Mouse (Mus musculus) cortical plate, adult 2 months (tissue): ENCODE results near the gene Trrap. TPM values are rescaled to one million over a fixed set of nuclear protein-coding genes. Genes with fewer than 3 reads are reported as not detected.

Experiments used
- H3K27ac ChIP-seq: fragments of 200-500 bp; 2 replicates; pipeline ENCODE4 v1.5.1; 2012; ENCODE audit warnings: low read length, control low read depth, inconsistent platforms; ENCODE audit not compliant: insufficient read depth
- H3K4me1 ChIP-seq: fragments of 200-500 bp; 2 replicates; pipeline ENCODE4 v1.6.1; 2011; ENCODE audit warnings: low read length; ENCODE audit not compliant: control insufficient read depth, insufficient read depth
- H3K4me3 ChIP-seq: fragments of 200-500 bp; 2 replicates; pipeline ENCODE4 v1.5.1; 2011; ENCODE audit warnings: mild to moderate bottlenecking, low read length, control low read depth; ENCODE audit not compliant: insufficient read depth
- CTCF ChIP-seq: fragments of 200-500 bp; IDR thresholded peaks from 2 replicates; pipeline ENCODE4 v1.5.1; 2011; ENCODE audit warnings: mild to moderate bottlenecking, control low read depth, low read length; ENCODE audit not compliant: insufficient read depth; ENCODE audit errors: extremely low read depth
- POLR2A ChIP-seq: fragments of 200-500 bp; IDR thresholded peaks from 2 replicates; pipeline ENCODE4 v1.6.1; 2011; ENCODE audit warnings: mild to moderate bottlenecking, low read length, control low read depth; ENCODE audit not compliant: insufficient read depth; ENCODE audit errors: extremely low read depth
- polyA plus RNA-seq: library from polyadenylated mRNA; depleted of rRNA; stranded (reverse); fragments of >200 nt; gene quantifications from 2 replicates; pipeline ENCODE4 v1.2.3, GENCODE M21; 2012

Gene Trrap
- polyA plus RNA-seq, 1 experiment: 160 TPM

DNA sequence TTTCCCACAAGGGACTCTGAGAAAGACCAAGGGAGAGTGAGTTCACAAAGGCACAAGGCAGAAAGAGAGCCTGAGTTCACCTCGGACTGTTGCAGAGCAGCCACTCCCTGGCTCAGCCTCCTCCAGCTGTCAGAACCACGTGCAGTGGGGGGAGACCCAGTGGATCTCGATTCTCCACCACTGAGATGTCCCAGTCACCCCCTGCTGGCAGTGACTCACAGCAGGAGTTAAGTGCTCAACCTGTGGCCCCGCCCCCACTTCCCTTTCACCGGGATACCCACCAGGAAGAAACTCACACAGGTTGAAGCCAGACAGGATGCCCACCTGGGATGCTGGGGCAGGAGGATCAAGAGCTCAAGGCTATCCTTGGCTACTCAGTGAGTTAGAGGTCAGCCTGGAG lies 15.1 kb upstream of the Trrap start:
- no peak overlapping the region for H3K4me3 ChIP-seq
- TF ChIP-seq CTCF (no peak), POLR2A (no peak)

DNA sequence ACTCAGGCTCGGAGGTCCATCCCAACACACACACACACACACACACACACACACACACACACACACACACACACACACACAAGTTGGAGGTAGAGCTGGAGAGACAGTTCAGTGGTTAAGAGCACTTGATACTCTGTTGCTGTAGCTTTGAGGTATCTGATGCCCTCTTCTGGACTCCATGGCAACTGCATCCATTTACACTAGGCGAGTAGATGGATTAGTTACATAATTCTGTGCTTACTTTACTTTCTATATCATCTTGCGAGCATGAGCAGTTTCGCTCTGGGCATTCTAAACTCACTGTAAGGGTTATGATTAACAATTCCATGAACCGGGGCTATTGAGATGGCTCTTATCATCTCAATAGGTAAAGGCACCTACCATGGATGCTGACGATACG lies 14.5 kb upstream of the Trrap start:
- H3K4me3 ChIP-seq: no peak overlapping the region
- no peak overlapping the region for H3K27ac ChIP-seq
- H3K4me1 ChIP-seq: no peaks in the 10 kb centered on the region
- TF ChIP-seq CTCF: peak; percentile 48
- TF ChIP-seq POLR2A: no peak

More for the DNA sequence above, 15.1 kb upstream of the Trrap start:
- no peaks in the 10 kb centered on the region for H3K4me1 ChIP-seq
- H3K27ac ChIP-seq: no peak overlapping the region

DNA sequence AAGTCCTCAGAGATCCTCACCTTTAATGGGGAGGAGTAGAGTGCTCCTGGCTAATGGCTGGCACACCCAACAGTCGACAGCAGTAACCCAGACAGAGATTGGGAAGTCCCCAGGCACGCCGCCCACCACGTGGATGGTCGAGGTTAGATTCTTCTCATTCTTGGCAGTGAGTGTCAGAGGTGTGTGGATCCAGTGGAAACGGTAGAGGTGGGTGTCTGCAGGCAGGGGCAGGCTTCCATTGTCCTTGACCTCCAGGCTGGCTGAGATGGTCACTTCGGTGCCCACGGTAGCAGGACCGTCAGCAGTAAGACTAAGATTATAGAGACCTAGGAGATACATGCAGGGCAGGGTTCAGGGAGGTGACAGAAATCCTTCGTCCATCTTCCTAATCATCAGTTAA lies 12.3 kb upstream of the Trrap start:
- no peak for TF ChIP-seq POLR2A
- TF ChIP-seq CTCF: no peak
- Histone ChIP-seq H3K27ac (no peak overlapping the region), H3K4me3 (no peak overlapping the region), H3K4me1 (0 out of 2 replicates have a peak, but pooled peaks cover 1% of the 10 kb centered on the region)

GRCm38 (mm10) chr5:144757402-144757801 lies 10.1 kb upstream of the Trrap start:
- Histone ChIP-seq H3K4me3 (no peak overlapping the region), H3K4me1 (0 out of 2 replicates have a peak, but pooled peaks cover 1% of the 10 kb centered on the region), H3K27ac (no peak overlapping the region)
- TF ChIP-seq POLR2A (no peak), CTCF (no peak)

- TF ChIP-seq POLR2A (no peak), CTCF (no peak)
- 0 out of 2 replicates have a peak, but pooled peaks cover 1% of the 10 kb centered on the region for H3K4me1 ChIP-seq
- no peak overlapping the region for H3K27ac ChIP-seq
- no peak overlapping the region for H3K4me3 ChIP-seq
Measured at GRCm38 (mm10) chr5:144758422-144758821, 9.1 kb upstream of the Trrap start.

DNA sequence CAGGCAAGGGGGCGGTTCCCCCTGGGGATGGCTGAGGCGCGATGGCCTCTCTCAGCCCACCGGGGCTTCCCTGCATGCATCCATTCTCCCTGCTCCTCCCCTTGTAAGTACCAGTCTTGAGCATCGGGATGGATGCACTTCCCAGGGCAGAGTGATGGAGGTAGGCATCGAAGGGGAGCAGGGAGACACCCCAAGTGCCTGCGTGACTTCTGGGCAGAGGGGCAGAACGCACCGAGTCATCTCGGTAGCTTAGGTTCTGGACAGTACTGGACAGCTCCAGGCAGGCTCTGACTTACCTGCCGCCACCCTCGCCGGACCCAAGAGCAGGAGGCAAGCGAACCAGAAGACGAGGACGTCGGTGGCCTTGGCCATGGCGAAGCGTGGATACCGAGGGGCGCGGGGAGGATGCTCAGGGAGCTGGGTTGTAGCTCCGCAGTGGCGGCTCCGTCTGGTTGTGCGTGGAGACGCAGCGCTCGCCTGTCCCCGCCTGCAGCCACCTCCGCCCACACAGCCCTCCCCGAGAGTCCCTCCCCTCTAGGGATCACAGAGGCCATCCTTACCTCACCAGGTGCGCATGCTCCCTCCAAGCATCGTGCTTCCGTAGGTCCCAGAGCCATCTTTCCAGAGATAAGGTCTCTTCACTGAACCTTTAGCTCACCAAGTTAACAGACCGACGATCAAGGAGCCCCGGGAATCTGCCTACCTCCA lies 6.2 kb upstream of the Trrap start, which contains the start of gene Tmem130:
TSS of gene Tmem130 (minus strand) at position 658 of the 708 bp plus-strand sequence.
- 0 out of 2 replicates have a peak, but pooled peaks cover 1% of the 10 kb centered on the region for H3K4me1 ChIP-seq
- H3K4me3 ChIP-seq: peak within 1 kb of the TSS; percentile 96
- peak within 1 kb of the TSS; percentile 26 for H3K27ac ChIP-seq
- TF ChIP-seq CTCF (no peak), POLR2A (peak; percentile 73; the same call in 1 of the 2 replicates)

DNA sequence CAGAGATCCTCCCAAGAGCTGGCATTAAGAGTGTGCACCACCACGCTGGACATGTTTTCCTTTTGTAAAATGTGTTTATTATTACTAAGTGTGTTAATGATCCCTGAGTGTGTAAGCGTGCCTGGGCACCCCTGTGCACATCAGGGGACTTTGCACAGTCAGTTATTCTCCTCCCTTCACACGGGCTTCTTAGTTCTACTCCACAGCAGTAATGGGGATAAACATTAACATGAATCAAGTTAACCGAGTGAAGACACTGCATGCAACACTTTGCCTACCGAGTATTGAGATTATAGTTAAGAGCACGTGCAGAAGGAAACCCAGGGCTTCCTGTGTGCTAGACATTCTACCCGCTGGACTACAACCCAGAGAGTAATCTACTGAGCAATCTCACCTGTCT lies 1.5 kb upstream of the Trrap start:
- Histone ChIP-seq H3K27ac (no peak overlapping the region), H3K4me1 (peaks cover 5% of the 10 kb centered on the region; the same call in 1 of the 2 replicates), H3K4me3 (no peak overlapping the region)
- TF ChIP-seq CTCF (no peak), POLR2A (no peak)

- no peak overlapping the region for H3K27ac ChIP-seq
- TF ChIP-seq CTCF: no peak
- no peak for TF ChIP-seq POLR2A
Measured at GRCm38 (mm10) chr5:144766646-144767045, 886 bp upstream of the Trrap start.

GRCm38 (mm10) chr5:144767911-144768841 lies 644 bp downstream of the Trrap start:
- peak; percentile 42 for TF ChIP-seq CTCF
- TF ChIP-seq POLR2A: peak; percentile 29; the same call in 1 of the 2 replicates
- H3K4me1 ChIP-seq: peaks cover 5% of the 10 kb centered on the region; the same call in 1 of the 2 replicates
- H3K4me3 ChIP-seq: peak overlapping the region; percentile 91
- peak overlapping the region; percentile 100 for H3K27ac ChIP-seq

More at GRCm38 (mm10) chr5:144766646-144767045, 886 bp upstream of the Trrap start:
- Histone ChIP-seq H3K4me3 (no peak overlapping the region; the same call in 1 of the 2 replicates), H3K4me1 (peaks cover 5% of the 10 kb centered on the region; the same call in 1 of the 2 replicates)

GRCm38 (mm10) chr5:144769067-144769482 lies 1.5 kb downstream of the Trrap start:
- Histone ChIP-seq H3K4me3 (peak overlapping the region; percentile 91), H3K4me1 (peaks cover 5% of the 10 kb centered on the region; the same call in 1 of the 2 replicates), H3K27ac (no peak overlapping the region)
- TF ChIP-seq POLR2A (no peak), CTCF (no peak)
